Mouse (Mus musculus) heart, embryonic 15.5 days (tissue): Measurements from ENCODE around the gene Htr2c. TPM values are rescaled to one million over a fixed set of nuclear protein-coding genes. Genes with fewer than 3 reads are reported as not detected.

Experiments
- ATAC-seq: fragments of 200-750 bp; cut with Nextera tagmentation; replicated peaks from 2 replicates; pipeline ENCODE4 v1.8.0; 2017; ENCODE audit warnings: low read depth, moderate TSS enrichment; ENCODE audit not compliant: insufficient number of reproducible peaks, insufficient read depth, low FRiP score
- H3K27ac ChIP-seq: fragments of 300-500 bp; sonication (generic); 2 replicates; pipeline ENCODE4 v1.5.1; 2015; ENCODE audit warnings: mild to moderate bottlenecking, inconsistent platforms
- H3K27me3 ChIP-seq: fragments of 300-500 bp; sonication (generic); 2 replicates; pipeline ENCODE4 v1.6.1; 2015; ENCODE audit warnings: inconsistent platforms
- H3K36me3 ChIP-seq: fragments of 300-500 bp; sonication (generic); 2 replicates; pipeline ENCODE4 v1.6.1; 2015; ENCODE audit warnings: mild to moderate bottlenecking, inconsistent platforms
- H3K4me1 ChIP-seq: fragments of 300-500 bp; sonication (generic); replicated peaks from 2 replicates; pipeline ENCODE4 v1.6.1; 2015; ENCODE audit warnings: inconsistent platforms
- H3K4me2 ChIP-seq: fragments of 300-500 bp; sonication (generic); 2 replicates; pipeline ENCODE4 v1.6.1; 2015; ENCODE audit warnings: inconsistent platforms, mild to moderate bottlenecking, moderate library complexity
- H3K4me3 ChIP-seq: fragments of 300-500 bp; sonication (generic); 2 replicates; pipeline ENCODE4 v1.5.1; 2015; ENCODE audit warnings: mild to moderate bottlenecking, inconsistent platforms
- H3K9ac ChIP-seq: fragments of 300-500 bp; sonication (generic); 2 replicates; pipeline ENCODE4 v1.6.1; 2015; ENCODE audit warnings: mild to moderate bottlenecking, inconsistent platforms
- H3K9me3 ChIP-seq: fragments of 300-500 bp; sonication (generic); replicated peaks from 2 replicates; pipeline ENCODE4 v1.6.1; 2016; ENCODE audit warnings: inconsistent platforms
- WGBS: fragments of 180-500 bp; shearing (Covaris S2); methylation state at CpG from one replicate; pipeline ENCODE4 v1.1.7; 2015; ENCODE audit warnings: mixed read lengths; 5-methylcytosine and 5-hydroxymethylcytosine counted together
- polyA plus RNA-seq: library from polyadenylated mRNA; unstranded; fragments of >200 nt; fragmentation: Nextera tagmentation; extraction: Ambion mirVana; gene quantifications from 2 replicates; pipeline ENCODE4 v1.2.1, GENCODE M21; 2015

The Htr2c gene
- polyA plus RNA-seq, result not detected in 2 replicates

DNA sequence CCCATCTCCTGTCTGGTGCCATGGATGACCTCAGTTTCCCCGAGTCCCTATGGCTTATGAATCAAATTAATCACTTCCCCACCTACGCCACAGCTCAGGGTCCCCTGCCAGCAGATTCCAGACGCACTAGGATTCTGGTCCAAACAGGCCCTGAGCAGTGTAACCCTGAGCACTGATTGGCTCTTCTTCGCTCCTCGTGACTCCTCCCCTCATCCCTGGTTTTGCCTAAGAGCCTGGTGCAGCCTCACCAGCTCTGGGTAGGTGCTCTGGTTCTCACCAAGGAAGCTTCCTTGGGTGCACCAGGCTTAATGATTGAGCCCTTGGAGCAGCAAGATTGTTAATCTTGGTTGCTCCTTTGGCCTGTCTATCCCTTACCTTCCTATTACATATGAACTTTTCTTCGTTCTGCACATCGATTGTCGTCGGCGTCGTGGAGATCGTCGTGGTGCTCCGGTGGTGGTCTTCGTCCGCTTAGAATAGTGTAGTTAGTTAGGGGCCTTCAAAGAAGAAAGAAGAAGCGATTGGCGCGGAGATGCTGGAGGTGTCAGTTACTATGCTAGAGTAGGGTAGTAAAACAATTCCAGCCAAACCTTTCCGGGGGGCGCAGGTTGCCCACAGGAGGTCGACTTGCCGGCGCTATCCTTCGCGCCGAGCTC, at the start of gene Htr2c:
Gene Htr2c, plus strand, starts transcription at position 256 of the 656 bp plus-strand sequence.
- Histone ChIP-seq H3K9ac (no peak within 1 kb of the TSS), H3K27me3 (peaks cover 26% of the 10 kb centered on the region), H3K36me3 (no peaks in the 10 kb centered on the region), H3K4me2 (peak within 1 kb of the TSS; percentile 62), H3K4me3 (peak within 1 kb of the TSS; percentile 35), H3K27ac (no peak within 1 kb of the TSS), H3K4me1 (no peaks in the 10 kb centered on the region), H3K9me3 (no peaks in the 10 kb centered on the region)
- WGBS, result 19% methylated on average over 27 of the region's 27 CpGs
- no peak for ATAC-seq

- ATAC-seq, result no peak
- no peak overlapping the region for H3K27ac ChIP-seq
- no peaks in the 10 kb centered on the region for H3K4me1 ChIP-seq
- H3K9ac ChIP-seq, result no peak overlapping the region
- no peaks in the 10 kb centered on the region for H3K27me3 ChIP-seq
- no peaks in the 10 kb centered on the region for H3K9me3 ChIP-seq
- no peak overlapping the region for H3K4me2 ChIP-seq
- H3K36me3 ChIP-seq, result no peaks in the 10 kb centered on the region
- no peak overlapping the region for H3K4me3 ChIP-seq
- 41% methylated on average over 1 of the region's 1 CpGs for whole genome bisulfite sequencing
These were observed 34.1 kb upstream of the Htr2c start for GRCm38 (mm10) chrX:146928251-146928650.

DNA sequence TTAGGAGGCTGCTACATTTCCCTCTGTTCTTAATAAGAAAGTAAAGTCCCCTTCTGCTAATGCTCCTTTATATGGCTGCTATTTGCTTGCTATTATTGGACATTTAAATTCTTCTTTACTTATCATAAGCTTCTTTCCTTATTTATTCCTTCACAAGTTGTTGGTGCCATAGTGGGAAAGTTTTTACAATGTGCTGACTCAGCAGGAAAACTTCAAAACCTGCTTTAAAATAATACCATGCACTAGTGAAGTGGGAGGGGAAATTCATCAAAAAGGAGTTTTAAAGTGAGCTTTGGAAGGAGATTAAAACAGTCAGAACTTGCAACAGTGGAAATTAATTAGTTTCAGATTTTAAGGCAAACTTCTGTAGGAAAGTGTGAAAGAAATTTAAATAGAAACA, 26.0 kb upstream of the Htr2c start:
- H3K9me3 ChIP-seq, result no peaks in the 10 kb centered on the region
- no peak overlapping the region for H3K4me3 ChIP-seq
- no peak overlapping the region for H3K9ac ChIP-seq
- H3K4me1 ChIP-seq, result no peaks in the 10 kb centered on the region
- no peak for ATAC-seq
- no peak overlapping the region for H3K27ac ChIP-seq
- H3K4me2 ChIP-seq, result no peak overlapping the region
- H3K27me3 ChIP-seq, result no peaks in the 10 kb centered on the region
- H3K36me3 ChIP-seq, result no peaks in the 10 kb centered on the region

DNA sequence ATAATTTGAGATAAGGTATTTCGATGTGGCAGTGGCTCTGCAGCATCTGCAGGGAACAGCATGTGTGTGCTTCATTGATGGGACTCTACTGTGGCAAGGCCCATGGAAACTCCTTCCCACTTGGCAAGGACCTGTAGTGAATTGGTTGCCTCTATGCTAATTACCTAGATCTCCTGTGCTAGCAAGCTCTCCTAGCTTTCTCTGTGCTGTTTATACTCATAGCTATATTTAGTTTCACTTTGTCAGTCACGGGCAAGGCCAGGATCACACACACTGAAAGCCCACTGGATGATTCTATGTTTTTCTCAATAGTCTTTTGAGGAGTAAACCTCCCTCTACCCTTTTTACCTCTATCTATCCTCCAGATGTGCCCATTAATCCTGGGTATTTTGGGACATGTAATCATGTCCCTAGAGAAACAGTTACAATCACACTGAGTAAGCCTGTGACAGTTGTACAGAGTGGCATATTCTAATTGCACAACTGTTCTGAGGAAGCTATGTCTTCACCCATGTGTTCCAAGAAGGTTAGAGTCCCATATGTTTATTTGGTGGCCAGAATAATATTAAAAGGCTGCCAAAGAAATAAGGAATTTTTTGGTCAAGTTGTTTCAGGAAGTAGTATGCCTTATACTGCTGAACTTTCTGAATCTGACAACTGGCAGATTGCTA, 16.0 kb upstream of the Htr2c start:
- Histone ChIP-seq H3K9me3 (no peaks in the 10 kb centered on the region), H3K9ac (no peak overlapping the region), H3K4me2 (no peak overlapping the region), H3K4me3 (no peak overlapping the region), H3K36me3 (no peaks in the 10 kb centered on the region), H3K27ac (no peak overlapping the region), H3K27me3 (no peaks in the 10 kb centered on the region), H3K4me1 (no peaks in the 10 kb centered on the region)
- ATAC-seq, result no peak
- 54% methylated on average over 2 of the region's 2 CpGs for WGBS

- Histone ChIP-seq H3K4me3 (no peak overlapping the region), H3K27me3 (no peaks in the 10 kb centered on the region), H3K36me3 (no peaks in the 10 kb centered on the region), H3K9me3 (no peaks in the 10 kb centered on the region), H3K9ac (no peak overlapping the region), H3K27ac (no peak overlapping the region), H3K4me1 (no peaks in the 10 kb centered on the region), H3K4me2 (no peak overlapping the region)
- no peak for ATAC-seq
These were observed 15.3 kb upstream of the Htr2c start for GRCm38 (mm10) chrX:146946996-146947395.

- Histone ChIP-seq H3K27me3 (peaks cover 26% of the 10 kb centered on the region), H3K4me2 (no peak overlapping the region), H3K4me3 (no peak overlapping the region), H3K9ac (no peak overlapping the region), H3K27ac (no peak overlapping the region), H3K36me3 (no peaks in the 10 kb centered on the region), H3K9me3 (no peaks in the 10 kb centered on the region), H3K4me1 (no peaks in the 10 kb centered on the region)
- ATAC-seq, result no peak
- 66% methylated on average over 1 of the region's 1 CpGs for WGBS
These were observed 3.7 kb upstream of the Htr2c start for GRCm38 (mm10) chrX:146958608-146959007.

GRCm38 (mm10) chrX:146959960-146960359, 2.4 kb upstream of the Htr2c start:
- Histone ChIP-seq H3K9me3 (no peaks in the 10 kb centered on the region), H3K4me3 (no peak overlapping the region), H3K27me3 (peaks cover 26% of the 10 kb centered on the region), H3K4me1 (no peaks in the 10 kb centered on the region), H3K9ac (no peak overlapping the region), H3K27ac (no peak overlapping the region), H3K4me2 (no peak overlapping the region), H3K36me3 (no peaks in the 10 kb centered on the region)
- 19% methylated on average over 10 of the region's 10 CpGs for WGBS
- ATAC-seq, result no peak

DNA sequence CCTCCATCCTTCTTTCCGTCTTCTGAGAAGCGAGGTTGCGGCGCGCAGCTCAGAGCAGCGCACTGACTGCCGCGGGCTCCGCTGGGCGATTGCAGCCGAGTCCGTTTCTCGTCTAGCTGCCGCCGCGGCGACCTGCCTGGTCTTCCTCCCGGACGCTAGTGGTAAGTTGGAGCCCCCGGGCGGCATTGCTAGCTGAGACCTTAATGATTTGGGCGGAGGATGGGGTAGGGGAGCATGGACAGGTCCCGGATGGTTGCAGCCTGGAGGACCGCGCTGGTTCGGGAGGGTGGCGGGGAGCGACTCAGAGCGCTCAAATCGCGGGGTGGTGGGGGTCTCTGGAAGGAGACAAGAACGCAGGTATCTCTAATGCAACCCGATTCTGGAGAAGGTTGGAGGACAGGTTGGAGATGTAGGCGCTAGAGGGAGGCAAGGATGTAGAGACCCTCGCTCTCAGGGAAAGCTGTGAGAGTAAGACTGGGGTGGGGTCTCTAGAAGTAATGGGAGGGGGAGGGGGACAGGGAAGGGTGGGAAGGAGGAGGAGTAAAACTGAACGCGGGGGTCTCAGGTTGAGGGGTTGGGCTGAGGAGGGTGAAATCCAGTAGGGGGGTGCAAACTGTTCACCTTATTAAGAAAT, 718 bp downstream of the Htr2c start:
- Histone ChIP-seq H3K9me3 (no peaks in the 10 kb centered on the region), H3K4me1 (no peaks in the 10 kb centered on the region), H3K4me3 (peak overlapping the region; percentile 35), H3K9ac (no peak overlapping the region), H3K36me3 (no peaks in the 10 kb centered on the region), H3K4me2 (peak overlapping the region; percentile 62), H3K27ac (no peak overlapping the region), H3K27me3 (peaks cover 26% of the 10 kb centered on the region)
- WGBS, result 13% methylated on average over 37 of the region's 37 CpGs
- no peak for ATAC-seq

DNA sequence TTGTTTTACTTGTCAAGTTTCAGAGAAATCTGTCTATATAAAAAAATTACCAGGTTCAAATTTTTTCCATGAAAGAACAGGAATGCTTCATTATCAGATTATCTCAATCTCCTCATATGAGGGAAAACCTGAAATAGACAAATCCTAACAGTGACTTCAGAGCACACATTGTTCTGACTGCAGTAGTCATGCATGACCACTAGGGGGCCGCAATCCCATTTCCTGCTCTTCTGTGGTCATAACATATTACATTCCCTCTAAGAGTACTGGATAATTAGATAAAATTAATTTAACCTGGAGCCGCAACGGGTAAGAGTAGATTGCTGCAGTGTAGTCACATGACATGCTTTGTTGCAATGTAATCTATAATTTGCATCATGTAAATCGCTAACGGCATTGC, 17.6 kb downstream of the Htr2c start:
- ATAC-seq, result no peak
- no peaks in the 10 kb centered on the region for H3K4me1 ChIP-seq
- H3K4me3 ChIP-seq, result no peak overlapping the region
- no peaks in the 10 kb centered on the region for H3K9me3 ChIP-seq
- 52% methylated on average over 5 of the region's 5 CpGs for WGBS
- H3K36me3 ChIP-seq, result no peaks in the 10 kb centered on the region
- H3K27ac ChIP-seq, result no peak overlapping the region
- no peak overlapping the region for H3K4me2 ChIP-seq
- H3K9ac ChIP-seq, result no peak overlapping the region
- no peaks in the 10 kb centered on the region for H3K27me3 ChIP-seq

- Histone ChIP-seq H3K9me3 (no peaks in the 10 kb centered on the region), H3K36me3 (no peaks in the 10 kb centered on the region), H3K27ac (no peak overlapping the region), H3K4me2 (no peak overlapping the region), H3K9ac (no peak overlapping the region), H3K4me1 (no peaks in the 10 kb centered on the region), H3K27me3 (no peaks in the 10 kb centered on the region), H3K4me3 (no peak overlapping the region)
- no peak for ATAC-seq
- 8% methylated on average over 3 of the region's 3 CpGs for WGBS
These were observed 93.4 kb downstream of the Htr2c start for GRCm38 (mm10) chrX:147055730-147056129.

- ATAC-seq, result no peak
- Histone ChIP-seq H3K9me3 (no peaks in the 10 kb centered on the region), H3K4me2 (no peak overlapping the region), H3K27me3 (no peaks in the 10 kb centered on the region), H3K4me1 (no peaks in the 10 kb centered on the region), H3K4me3 (no peak overlapping the region), H3K27ac (no peak overlapping the region), H3K36me3 (no peaks in the 10 kb centered on the region), H3K9ac (no peak overlapping the region)
These were observed 109.3 kb downstream of the Htr2c start for GRCm38 (mm10) chrX:147071622-147072021.

DNA sequence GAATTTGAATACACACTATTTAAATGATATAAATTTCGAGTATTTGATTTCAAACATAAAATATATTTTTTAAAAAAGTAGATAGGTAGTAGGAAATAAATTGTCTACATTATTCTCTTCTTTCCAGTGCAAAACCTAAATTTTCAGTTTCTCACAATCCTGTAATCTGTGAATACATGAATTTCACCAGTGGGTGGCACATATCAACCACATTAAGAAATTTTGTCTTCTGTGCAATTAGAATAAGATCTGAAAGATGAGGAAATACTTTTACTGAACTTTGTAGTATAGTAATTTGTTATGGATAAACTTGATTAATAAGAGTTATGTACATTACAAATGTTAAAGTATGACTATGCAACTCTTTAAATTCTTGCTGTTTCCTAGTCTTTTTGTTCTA, 156.8 kb downstream of the Htr2c start:
- WGBS, result 15% methylated on average over 1 of the region's 1 CpGs
- no peaks in the 10 kb centered on the region for H3K27me3 ChIP-seq
- no peaks in the 10 kb centered on the region for H3K36me3 ChIP-seq
- H3K4me1 ChIP-seq, result no peaks in the 10 kb centered on the region
- H3K9ac ChIP-seq, result no peak overlapping the region
- no peak overlapping the region for H3K4me2 ChIP-seq
- no peak overlapping the region for H3K27ac ChIP-seq
- H3K9me3 ChIP-seq, result no peaks in the 10 kb centered on the region
- ATAC-seq, result no peak
- H3K4me3 ChIP-seq, result no peak overlapping the region
